Mouse (Mus musculus): ENCODE data around the gene Spata20.

Spata20 gene

GRCm38 (mm10) chr11:94482738-94483137 is 3.2 kb downstream of the Spata20 start:
- no peak for DNase-seq (ENCODE audit: low spot score)

DNA sequence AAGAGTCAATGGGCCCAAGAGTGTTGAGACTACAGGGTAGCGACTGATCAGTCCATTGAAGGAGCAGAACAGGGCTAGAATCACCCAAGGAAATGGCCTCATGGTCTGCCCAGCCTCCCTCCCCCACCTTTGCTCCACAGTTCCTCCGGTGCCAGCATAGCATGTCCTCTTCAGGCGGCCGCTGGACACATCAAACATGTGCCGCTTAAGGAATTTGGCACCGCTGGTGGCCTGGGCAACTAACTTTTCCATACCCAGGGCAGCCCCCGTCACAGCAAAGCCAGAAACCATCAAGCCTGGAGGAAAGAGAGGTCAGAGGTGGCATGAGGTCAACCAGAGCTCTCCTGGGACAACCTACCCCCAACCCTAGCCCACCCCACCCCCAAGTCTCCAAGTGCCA is 4.0 kb downstream of the Spata20 start:
- no peak for DNase-seq (ENCODE audit: low spot score)

GRCm38 (mm10) chr11:94480382-94480781 is 5.6 kb downstream of the Spata20 start:
- DNase-seq (ENCODE audit: low spot score): no peak

DNA sequence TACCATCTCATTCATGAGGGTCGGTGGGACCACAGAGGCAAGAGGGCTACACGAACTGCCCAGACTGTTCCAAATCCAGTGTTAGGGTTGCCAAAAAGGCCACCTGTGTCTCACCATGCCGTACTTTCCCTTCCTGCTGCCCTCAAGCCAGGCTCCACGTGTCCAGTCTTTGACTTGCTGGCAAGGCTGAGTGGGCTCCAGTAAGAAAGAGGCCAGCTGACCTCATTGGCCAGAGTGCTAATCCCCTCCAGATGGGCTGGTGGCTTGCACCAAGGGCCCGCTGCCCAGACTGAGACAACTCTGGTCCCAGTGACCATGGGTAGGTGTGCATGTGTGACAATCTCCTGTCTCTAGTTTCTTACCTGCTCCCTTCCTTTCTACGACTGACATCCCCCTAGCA is 8.3 kb downstream of the Spata20 start:
- DNase-seq (ENCODE audit: low spot score): no peak

DNA sequence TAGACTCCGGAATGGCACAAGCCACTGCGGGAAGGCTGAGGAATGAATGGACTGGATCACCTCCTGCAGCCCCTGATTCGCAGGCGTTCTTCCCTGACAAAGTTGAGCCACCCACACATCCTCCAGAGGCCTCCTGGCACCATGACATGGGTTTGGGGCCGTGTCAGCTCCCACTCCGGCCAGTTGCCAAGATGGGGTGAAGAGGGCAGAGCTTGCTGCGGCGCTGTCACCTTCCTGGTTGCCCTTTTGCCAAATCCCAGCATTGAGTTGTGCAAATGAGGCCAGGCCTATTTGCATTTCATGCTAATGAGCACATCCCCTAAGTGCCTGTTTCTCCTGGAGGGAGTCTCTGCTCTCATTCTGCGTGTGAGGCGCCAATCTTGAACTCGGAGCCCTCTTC is 10.3 kb downstream of the Spata20 start:
- no peak for DNase-seq (ENCODE audit: low spot score)

- DNase-seq (ENCODE audit: low spot score): no peak
Measured at GRCm38 (mm10) chr11:94474544-94474910, 11.5 kb downstream of the Spata20 start.

DNA sequence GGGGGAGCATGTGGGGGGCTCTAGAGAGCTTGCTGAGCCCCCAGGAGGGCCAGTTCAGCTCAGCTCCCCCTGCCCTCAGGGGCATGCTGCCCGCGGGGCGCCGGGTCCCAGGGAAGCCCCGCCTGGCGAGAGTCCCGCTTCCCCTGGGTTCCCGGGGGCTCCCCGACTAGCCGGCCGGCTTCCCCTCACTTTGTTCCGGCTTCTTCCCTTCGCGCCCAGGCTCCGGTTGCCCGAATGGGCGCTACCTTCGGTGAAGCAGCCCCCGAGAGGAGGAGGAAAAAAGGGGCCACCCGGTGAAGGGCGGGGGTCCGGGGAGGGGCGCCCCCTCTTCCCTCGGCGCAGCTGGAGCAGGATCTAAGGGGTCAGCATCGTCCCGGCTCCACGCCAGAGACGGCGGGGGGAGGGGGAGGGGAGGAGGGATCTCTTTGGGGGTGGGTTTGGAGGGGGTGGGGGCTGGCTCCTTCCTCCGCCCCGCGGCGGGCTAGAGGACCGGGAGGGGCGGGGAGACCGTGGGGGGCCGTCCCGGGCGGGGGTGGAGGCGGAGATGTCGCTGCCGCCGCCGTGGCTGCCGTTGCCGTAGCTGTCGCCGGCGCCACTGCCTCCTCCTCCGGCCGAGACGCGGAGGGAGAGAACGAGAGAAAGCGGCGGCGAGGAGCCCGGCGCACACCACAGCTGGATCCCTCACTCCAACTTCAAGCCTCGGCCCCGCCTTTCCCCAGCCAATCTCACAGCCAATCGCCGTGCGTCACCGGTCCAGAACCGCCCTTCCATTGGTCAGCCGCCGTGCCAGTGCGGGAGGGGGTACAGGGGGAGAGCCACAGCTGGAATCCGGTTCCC is 12.1 kb downstream of the Spata20 start, which contains the start of gene Cacna1g:
TSS of gene Cacna1g (minus strand) at position 492 of the 837 bp plus-strand sequence.
- peak; percentile 81 for DNase-seq (ENCODE audit: low spot score)

GRCm38 (mm10) chr11:94472916-94473706 is 12.9 kb downstream of the Spata20 start:
- no peak for DNase-seq (ENCODE audit: low spot score)

- DNase-seq (ENCODE audit: low spot score): no peak
Measured at GRCm38 (mm10) chr11:94472585-94472915, 13.4 kb downstream of the Spata20 start.

- no peak for DNase-seq (ENCODE audit: low spot score)
Measured at GRCm38 (mm10) chr11:94471740-94472584, 14.0 kb downstream of the Spata20 start.

DNA sequence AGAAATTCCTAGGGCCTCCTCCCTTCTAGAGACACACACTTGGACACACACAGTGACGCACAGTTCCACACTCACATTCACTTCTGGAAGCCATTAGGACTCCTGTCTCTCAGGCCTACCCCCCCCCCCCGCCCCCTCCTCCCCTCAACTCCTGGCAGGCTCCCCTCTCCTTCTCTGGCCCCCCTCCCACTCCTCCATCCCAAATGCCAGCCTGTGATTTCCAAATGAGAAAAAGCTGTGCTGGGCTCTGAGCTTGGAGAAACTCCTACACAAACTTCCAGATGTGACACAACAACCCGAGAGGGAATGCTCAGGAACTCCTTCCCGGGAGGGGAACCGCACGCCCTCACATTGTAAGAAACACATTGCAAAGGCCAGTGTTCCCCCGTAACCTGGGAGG is 15.6 kb downstream of the Spata20 start:
- no peak for DNase-seq (ENCODE audit: low spot score)

DNA sequence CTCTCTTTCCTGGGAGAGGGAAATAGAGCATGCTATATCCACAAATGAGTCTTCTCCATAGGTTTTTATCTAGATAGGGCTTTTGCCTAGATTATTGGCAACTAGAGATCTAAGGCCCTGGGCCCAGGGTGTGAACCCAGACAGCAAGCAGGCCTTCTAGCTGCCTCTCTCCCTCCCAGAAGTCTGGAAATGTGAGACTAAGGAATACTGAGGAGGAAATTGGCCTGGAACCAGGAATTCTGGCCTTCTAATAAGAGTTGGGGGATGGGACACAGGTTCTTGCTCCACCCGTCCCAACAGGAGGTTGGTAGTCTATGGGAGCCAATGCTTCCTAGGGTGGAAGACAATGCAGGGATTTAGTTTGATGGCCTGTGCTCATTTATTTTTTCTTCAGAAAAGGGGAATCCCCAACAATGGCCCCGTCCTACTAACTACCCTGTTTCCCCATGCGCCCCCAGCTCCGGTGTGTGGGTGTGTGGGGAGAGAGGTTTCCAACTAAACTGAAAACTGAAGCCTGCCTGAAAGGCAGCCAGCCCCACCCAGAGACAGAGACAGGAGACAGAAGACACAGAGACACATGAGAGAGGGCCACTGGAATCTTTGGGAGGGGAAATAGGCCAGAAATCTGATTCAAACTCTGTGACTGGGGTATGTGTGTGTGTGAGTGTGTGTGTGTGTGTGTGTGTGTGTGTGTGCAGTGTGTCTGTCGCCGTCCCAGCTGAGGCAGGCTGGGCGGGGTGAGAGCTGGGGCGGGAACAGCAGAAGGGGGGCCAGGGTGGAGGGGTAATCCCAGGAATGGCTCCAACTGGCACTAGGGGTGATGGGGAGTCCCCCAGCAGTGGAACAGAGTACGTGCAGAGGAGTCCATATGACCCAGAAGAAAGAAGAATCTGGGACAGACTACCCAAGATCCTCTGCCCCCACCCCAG is 16.6 kb downstream of the Spata20 start:
- DNase-seq (ENCODE audit: low spot score): no peak

DNA sequence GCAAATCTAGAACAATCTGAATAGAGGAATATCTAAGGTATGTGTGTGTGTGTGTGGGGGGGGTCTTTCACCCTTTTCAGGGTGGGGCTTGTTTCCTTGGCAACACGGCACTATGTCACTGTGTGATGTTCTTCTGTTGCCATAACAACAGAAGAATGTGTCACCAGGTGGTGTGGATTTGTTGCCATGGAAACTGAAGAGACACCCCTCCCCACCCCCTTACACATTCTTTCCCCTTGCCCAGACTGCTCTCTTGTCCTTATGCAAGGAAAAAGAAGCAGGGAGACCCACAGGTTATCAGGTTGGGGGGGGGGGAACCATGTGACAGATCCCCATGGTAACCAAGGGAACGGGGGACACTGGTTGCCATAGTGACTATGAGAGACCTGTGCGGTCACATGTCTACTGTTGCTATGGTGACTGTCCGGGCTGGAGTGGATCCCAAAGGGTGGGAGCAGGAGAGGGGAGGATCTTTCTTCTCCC is 17.4 kb downstream of the Spata20 start:
- no peak for DNase-seq (ENCODE audit: low spot score)

GRCm38 (mm10) chr11:94466333-94466855 is 19.6 kb downstream of the Spata20 start:
- no peak for DNase-seq (ENCODE audit: low spot score)

GRCm38 (mm10) chr11:94464170-94464569 is 21.8 kb downstream of the Spata20 start:
- DNase-seq (ENCODE audit: low spot score): no peak

DNA sequence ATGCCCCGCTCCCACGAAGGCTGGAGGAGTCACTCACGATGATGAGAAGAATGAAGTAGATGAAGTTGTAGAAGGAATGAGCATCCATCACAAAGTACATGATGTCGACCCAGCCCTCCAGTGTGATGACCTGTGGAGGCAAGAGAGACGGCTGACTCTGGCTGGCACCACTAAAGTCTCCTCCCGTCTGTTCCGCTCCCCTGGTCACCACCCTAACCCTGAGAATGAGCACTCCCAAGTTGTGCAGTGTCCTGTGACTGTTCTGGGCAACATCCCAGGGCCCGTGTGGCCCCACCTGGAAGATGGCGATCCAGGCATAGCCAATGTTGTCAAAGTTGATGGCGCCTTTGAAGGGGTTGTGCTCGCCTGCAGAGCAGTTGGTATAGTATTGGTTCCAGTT is 24.1 kb downstream of the Spata20 start:
- no peak for DNase-seq (ENCODE audit: low spot score)

DNA sequence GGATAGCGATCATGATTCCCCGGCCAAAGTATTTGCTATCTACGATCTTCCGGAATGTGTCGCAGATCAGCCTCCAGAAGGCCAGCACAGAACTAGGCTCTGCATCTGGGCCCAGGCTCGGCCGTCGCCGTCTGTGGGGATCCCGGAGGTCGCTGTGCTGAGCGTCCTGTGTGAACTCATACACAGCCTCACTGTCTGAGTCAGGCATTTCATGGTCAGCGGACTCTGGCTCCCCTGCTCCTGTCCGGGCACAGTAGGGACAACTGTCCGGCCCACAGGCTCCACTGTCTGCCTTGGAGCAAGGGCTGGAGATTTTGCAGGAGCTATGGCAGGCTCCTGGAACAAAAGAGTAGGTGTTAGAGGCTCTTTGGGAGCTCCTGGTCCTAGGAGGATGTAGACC is 29.0 kb downstream of the Spata20 start:
- no peak for DNase-seq (ENCODE audit: low spot score)

- no peak for DNase-seq (ENCODE audit: low spot score)
Measured at GRCm38 (mm10) chr11:94456347-94456746, 29.6 kb downstream of the Spata20 start.

- DNase-seq (ENCODE audit: low spot score): no peak
Measured at GRCm38 (mm10) chr11:94455161-94455820, 30.7 kb downstream of the Spata20 start.

- DNase-seq (ENCODE audit: low spot score): no peak
Measured at GRCm38 (mm10) chr11:94454756-94455155, 31.2 kb downstream of the Spata20 start.
